Comparison of ENCODE assay signal across 8 mouse cellular contexts in the genomic region with DNA sequence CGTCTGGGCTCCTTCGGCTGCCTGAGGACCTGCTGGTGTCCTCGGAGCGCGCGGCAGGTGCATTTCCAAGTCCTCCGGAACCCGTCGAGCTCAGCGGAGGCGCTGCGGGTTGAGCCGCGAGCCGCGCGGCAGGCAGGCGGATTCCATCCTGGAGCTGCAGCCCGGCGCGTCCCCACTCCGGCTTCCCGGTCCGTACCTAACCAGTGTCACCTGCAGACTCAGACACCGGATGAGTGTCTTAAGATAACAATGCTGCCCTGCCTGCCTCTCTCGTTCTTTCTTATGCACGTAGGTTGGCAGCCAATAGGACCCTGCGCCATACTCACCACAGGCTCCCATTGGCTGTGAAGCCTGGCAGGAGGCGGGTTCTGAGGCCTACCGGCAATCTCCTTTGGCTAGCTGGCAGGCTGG. TPM values are rescaled to one million over a fixed set of nuclear protein-coding genes. Genes with fewer than 3 reads are reported as not detected.
DNase-seq lines count a peak whose midpoint lies in the region.

A gene (minus strand): TSS at position 276 of the 411 bp plus-strand sequence.

- DNase-seq in adrenal gland, postnatal 25 days: peak; percentile 79
- peak; percentile 90 for DNase-seq in embryo, embryonic 10.5 days (ENCODE audit: low spot score)
- DNase-seq in gastrocnemius, postnatal 25 days: peak; percentile 44
- peak; percentile 35 for DNase-seq in hindlimb bud, embryonic 11.5 days (ENCODE audit: extremely low spot score, low read depth, low spot score)
- peak; percentile 93 for DNase-seq in left cerebral cortex, adult 11 months (ENCODE audit: low spot score)
- peak; percentile 65 for DNase-seq in lung, postnatal 10 days
- DNase-seq in right cerebral cortex, adult 18-20 months: peak; percentile 96
- no peak for DNase-seq in B cell, adult 2 months

RNA-seq across cellular contexts. Expression of the gene that starts here (rescaled TPM):
- 0.33 and 0.58 TPM in 2 replicates for total RNA-seq in adrenal gland, postnatal 25 days (2021)
- under 1 TPM; 0.11 to 0.28 TPM for total RNA-seq in gastrocnemius, postnatal 25 days (2021)

Comparison
In these comparisons a context has a peak if more than half of its experiments do, and no peak if none do; other contexts are left out.
1. Peak in DNase-seq in adrenal gland, postnatal 25 days; RNA of the gene not detected or under 1 TPM.
2. Peak in DNase-seq in gastrocnemius, postnatal 25 days; RNA of the gene not detected or under 1 TPM.
3. DNase-seq: peak in embryo, embryonic 10.5 days (single experiment), hindlimb bud, embryonic 11.5 days (single experiment), left cerebral cortex, adult 11 months (single experiment), lung, postnatal 10 days (single experiment) and right cerebral cortex, adult 18-20 months (single experiment); none in B cell, adult 2 months (0 of 2).